Comparison of ENCODE assay signal across 26 mouse cellular contexts in the genomic region with DNA sequence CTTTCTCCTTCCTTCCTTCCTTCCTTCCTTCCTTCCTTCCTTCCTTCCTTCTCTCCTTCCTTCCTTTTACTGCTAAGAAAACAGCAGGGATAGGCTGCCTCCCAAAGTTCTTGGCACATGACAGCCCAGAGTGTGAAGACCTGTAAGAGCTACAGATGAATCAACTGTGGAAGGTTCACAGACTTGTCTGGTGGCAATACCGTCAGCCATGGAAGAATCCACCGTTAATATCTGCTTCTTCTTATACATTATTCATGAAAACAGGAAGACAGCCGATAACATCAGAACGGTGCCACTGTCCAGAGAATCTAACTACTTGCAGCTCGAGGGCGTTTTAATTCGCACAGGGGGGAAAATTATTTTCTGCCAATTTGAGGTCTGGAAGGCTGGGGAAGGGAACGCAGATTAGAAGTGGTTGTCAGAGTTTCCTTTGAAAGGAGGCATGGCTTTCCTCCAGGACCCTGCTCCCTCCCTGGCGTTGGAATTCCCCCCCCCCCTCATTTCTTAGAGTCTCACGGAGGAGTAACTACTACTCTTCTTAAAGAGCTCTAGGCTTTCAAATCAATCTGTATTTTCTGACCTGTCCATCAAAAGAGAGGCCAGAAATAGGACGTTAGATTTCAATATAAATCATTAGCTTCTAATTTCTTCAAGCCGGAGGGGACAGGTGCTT. TPM values are rescaled to one million over a fixed set of nuclear protein-coding genes. Genes with fewer than 3 reads are reported as not detected.
DNase-seq lines count a peak whose midpoint lies in the region; ATAC-seq and TF ChIP-seq lines count a peak whose summit lies in the region.
"Had no signal": no experiment of that assay in that cellular context is flagged by ENCODE, and none has a peak within 500 bp of the region (broad histone marks: within the 10 kb centered on the region; RNA-seq: fewer than 3 reads in every experiment).

No protein-coding gene starts in this region.

- H3K27ac ChIP-seq in forebrain, embryonic 15.5 days (replicated peaks): no peak overlapping the region
- no peak overlapping the region; the same call in 1 of the 2 replicates for H3K27ac ChIP-seq in forebrain, embryonic 12.5 days
- H3K27ac ChIP-seq in midbrain, embryonic 12.5 days (replicated peaks): 0 out of 2 replicates have a peak overlapping the region, but pooled peaks have one; percentile 30
- no peak overlapping the region for H3K27ac ChIP-seq in midbrain, embryonic 11.5 days (ENCODE audit: low read depth, low read length)
- no peak overlapping the region for H3K27ac ChIP-seq in hindbrain, embryonic 14.5 days
- H3K27ac ChIP-seq in midbrain, postnatal 0 days (ENCODE audit: low read depth, low read length): 0 out of 2 replicates have a peak overlapping the region, but pooled peaks have one; percentile 43

- H3K9ac ChIP-seq in forebrain, embryonic 15.5 days (replicated peaks): no peak overlapping the region
- no peak overlapping the region for H3K9ac ChIP-seq in forebrain, embryonic 12.5 days
- H3K9ac ChIP-seq in midbrain, embryonic 12.5 days (replicated peaks): no peak overlapping the region
- no peak overlapping the region for H3K9ac ChIP-seq in midbrain, embryonic 11.5 days (ENCODE audit: low read length)
- no peak overlapping the region for H3K9ac ChIP-seq in hindbrain, embryonic 14.5 days
- no peak overlapping the region for H3K9ac ChIP-seq in midbrain, postnatal 0 days (replicated peaks; ENCODE audit: low read length, poor library complexity, severe bottlenecking)
- H3K9ac ChIP-seq: liver, postnatal 0 days had no signal

- H3K4me2 ChIP-seq in forebrain, embryonic 15.5 days (replicated peaks): peak overlapping the region; percentile 5; the same call in 1 of the 2 replicates
- no peak overlapping the region for H3K4me2 ChIP-seq in forebrain, embryonic 12.5 days
- H3K4me2 ChIP-seq in midbrain, embryonic 12.5 days (replicated peaks): peak overlapping the region; percentile 28; the same call in 1 of the 2 replicates
- no peak overlapping the region for H3K4me2 ChIP-seq in midbrain, embryonic 11.5 days
- H3K4me2 ChIP-seq in hindbrain, embryonic 14.5 days (replicated peaks): peak overlapping the region; percentile 33; the same call in 1 of the 2 replicates
- peak overlapping the region; percentile 15; the same call in 1 of the 2 replicates for H3K4me2 ChIP-seq in midbrain, postnatal 0 days (ENCODE audit: low read depth, low read length, poor library complexity, severe bottlenecking)

- no peaks in the 10 kb centered on the region for H3K9me3 ChIP-seq in forebrain, embryonic 15.5 days
- 0 out of 2 replicates have a peak, but pooled peaks cover 2% of the 10 kb centered on the region for H3K9me3 ChIP-seq in forebrain, embryonic 12.5 days
- 0 out of 2 replicates have a peak, but pooled peaks cover 5% of the 10 kb centered on the region for H3K9me3 ChIP-seq in midbrain, embryonic 12.5 days
- no peaks in the 10 kb centered on the region for H3K9me3 ChIP-seq in midbrain, embryonic 11.5 days (ENCODE audit: control insufficient read depth, low read length)
- no peaks in the 10 kb centered on the region for H3K9me3 ChIP-seq in hindbrain, embryonic 14.5 days (ENCODE audit: control insufficient read depth, low read length)
- H3K9me3 ChIP-seq in midbrain, postnatal 0 days (ENCODE audit: low read length): no peaks in the 10 kb centered on the region

- H3K4me1 ChIP-seq in forebrain, embryonic 15.5 days: peaks cover 27% of the 10 kb centered on the region
- peaks cover 27% of the 10 kb centered on the region for H3K4me1 ChIP-seq in forebrain, embryonic 12.5 days
- peaks cover 21% of the 10 kb centered on the region for H3K4me1 ChIP-seq in midbrain, embryonic 12.5 days
- peaks cover 6% of the 10 kb centered on the region for H3K4me1 ChIP-seq in midbrain, embryonic 11.5 days (ENCODE audit: control insufficient read depth, insufficient read depth, low read length)
- peaks cover 12% of the 10 kb centered on the region for H3K4me1 ChIP-seq in hindbrain, embryonic 14.5 days (replicated peaks; ENCODE audit: control insufficient read depth, insufficient read depth, low read length)
- peaks cover 12% of the 10 kb centered on the region; the same call in 1 of the 2 replicates for H3K4me1 ChIP-seq in midbrain, postnatal 0 days (ENCODE audit: insufficient read depth, low read length)

- DNase-seq in midbrain, embryonic 11.5 days (ENCODE audit: low spot score, missing footprints): no peak
- no peak for DNase-seq in hindbrain, embryonic 14.5 days (ENCODE audit: low spot score)
- DNase-seq in midbrain, postnatal 0 days (ENCODE audit: low spot score): peak; percentile 33
- DNase-seq in embryo, embryonic 10.5 days (ENCODE audit: low spot score): no peak
- DNase-seq: adrenal gland, postnatal 14 days; cerebellum, adult 11-12 months; cerebellum, postnatal 14 days; embryo, embryonic 11 days; gastrocnemius, postnatal 14 days; heart, adult 18-20 months; heart, postnatal 10 days; kidney, adult 8-10 months; kidney, postnatal 14 days; liver, postnatal 0 days; retina, postnatal 1 day; right cerebral cortex, postnatal 4 days; thymus, postnatal 25 days had no signal

- WGBS in forebrain, embryonic 15.5 days: 9% methylated on average over 12 of the region's 12 CpGs
- WGBS in forebrain, embryonic 12.5 days: 37% methylated on average over 12 of the region's 12 CpGs
- 37% methylated on average over 12 of the region's 12 CpGs for WGBS in midbrain, embryonic 12.5 days
- WGBS in midbrain, embryonic 11.5 days: 52% methylated on average over 12 of the region's 12 CpGs
- 16% methylated on average over 12 of the region's 12 CpGs for WGBS in hindbrain, embryonic 14.5 days
- 7% methylated on average over 12 of the region's 12 CpGs for WGBS in midbrain, postnatal 0 days

- no peaks in the 10 kb centered on the region for H3K27me3 ChIP-seq in forebrain, embryonic 15.5 days
- no peaks in the 10 kb centered on the region for H3K27me3 ChIP-seq in forebrain, embryonic 12.5 days
- no peaks in the 10 kb centered on the region for H3K27me3 ChIP-seq in midbrain, embryonic 12.5 days
- no peaks in the 10 kb centered on the region for H3K27me3 ChIP-seq in midbrain, embryonic 11.5 days (ENCODE audit: control insufficient read depth, insufficient read depth, low read length)
- no peaks in the 10 kb centered on the region for H3K27me3 ChIP-seq in hindbrain, embryonic 14.5 days (ENCODE audit: control insufficient read depth, insufficient read depth, low read length)
- no peaks in the 10 kb centered on the region for H3K27me3 ChIP-seq in midbrain, postnatal 0 days (ENCODE audit: insufficient read depth, low read length)
- H3K27me3 ChIP-seq: CH12.LX had no signal

- H3K36me3 ChIP-seq in forebrain, embryonic 15.5 days: no peaks in the 10 kb centered on the region
- H3K36me3 ChIP-seq in forebrain, embryonic 12.5 days (replicated peaks): no peaks in the 10 kb centered on the region
- H3K36me3 ChIP-seq in midbrain, embryonic 12.5 days: no peaks in the 10 kb centered on the region
- H3K36me3 ChIP-seq in midbrain, embryonic 11.5 days (ENCODE audit: control insufficient read depth, insufficient read depth, low read length): no peaks in the 10 kb centered on the region
- H3K36me3 ChIP-seq in hindbrain, embryonic 14.5 days (replicated peaks; ENCODE audit: control insufficient read depth, insufficient read depth): no peaks in the 10 kb centered on the region
- no peaks in the 10 kb centered on the region for H3K36me3 ChIP-seq in midbrain, postnatal 0 days (ENCODE audit: insufficient read depth, low read length)

- no peak for TF ChIP-seq CTCF in midbrain, postnatal 0 days (IDR thresholded peaks at IDR 0.05)

- no peak overlapping the region for H3K4me3 ChIP-seq in forebrain, embryonic 15.5 days
- no peak overlapping the region for H3K4me3 ChIP-seq in forebrain, embryonic 12.5 days (replicated peaks)
- no peak overlapping the region for H3K4me3 ChIP-seq in midbrain, embryonic 12.5 days
- H3K4me3 ChIP-seq in midbrain, embryonic 11.5 days (ENCODE audit: low read depth, low read length): no peak overlapping the region
- no peak overlapping the region for H3K4me3 ChIP-seq in hindbrain, embryonic 14.5 days (replicated peaks; ENCODE audit: low read length)
- no peak overlapping the region for H3K4me3 ChIP-seq in midbrain, postnatal 0 days (ENCODE audit: low read depth, low read length)
- H3K4me3 ChIP-seq: erythroblast, embryonic 14.5 days; megakaryocyte, embryonic 14.5 days; myocyte had no signal

- no peak; the same call in 1 of the 2 replicates for ATAC-seq in forebrain, embryonic 15.5 days (replicated peaks)
- ATAC-seq in forebrain, embryonic 12.5 days (ENCODE audit: low FRiP score): no peak
- no peak for ATAC-seq in midbrain, embryonic 12.5 days (ENCODE audit: low FRiP score, low read depth)
- ATAC-seq in midbrain, embryonic 11.5 days (ENCODE audit: low FRiP score): no peak
- ATAC-seq in hindbrain, embryonic 14.5 days (ENCODE audit: low FRiP score): no peak; the same call in 1 of the 2 replicates
- ATAC-seq in midbrain, postnatal 0 days (ENCODE audit: low FRiP score): 0 out of 2 replicates have a peak, but pooled peaks have one; percentile 29
- no peak for ATAC-seq in cerebellum, adult (ENCODE audit: insufficient number of reproducible peaks, low FRiP score, low TSS enrichment)
- ATAC-seq: inflammation-experienced regulatory T-cells, adult 6 months; liver, postnatal 0 days had no signal

RNA-seq across cellular contexts. Expression of gene Plxnc1, which starts 37.0 kb away (rescaled TPM):
- polyA plus RNA-seq in forebrain, embryonic 15.5 days (2015; fragmentation: Nextera tagmentation; extraction: Ambion mirVana): 11.2 and 11.9 TPM in 2 replicates
- 7.3 and 8.8 TPM in 2 replicates for polyA plus RNA-seq in forebrain, embryonic 12.5 days (2016; fragmentation: Nextera tagmentation; extraction: Ambion mirVana)
- 6.8 and 7.0 TPM in 2 replicates for polyA plus RNA-seq in midbrain, embryonic 12.5 days (2016; fragmentation: Nextera tagmentation; extraction: Ambion mirVana)
- 5.3 and 6.3 TPM in 2 replicates for polyA plus RNA-seq in midbrain, embryonic 11.5 days (2014; fragmentation: Nextera tagmentation; extraction: Ambion mirVana)
- 15.5 and 16.3 TPM in 2 replicates for polyA plus RNA-seq in hindbrain, embryonic 14.5 days (2014; fragmentation: Nextera tagmentation; extraction: Ambion mirVana)
- 78.5 and 79.5 TPM in 2 replicates for total RNA-seq in midbrain, postnatal 0 days (2014; rRNA removed)
- 11.2 and 12.9 TPM in 2 replicates for polyA plus RNA-seq in midbrain, postnatal 0 days (2015; fragmentation: Nextera tagmentation; extraction: Ambion mirVana)
- polyA plus RNA-seq: myocyte had no signal

Comparison
In these comparisons a context has a peak if more than half of its experiments do, and no peak if none do; other contexts are left out.
1. H3K27ac ChIP-seq: peak in midbrain, embryonic 12.5 days (single experiment) and midbrain, postnatal 0 days (single experiment); none in forebrain, embryonic 15.5 days (single experiment), forebrain, embryonic 12.5 days (single experiment), midbrain, embryonic 11.5 days (single experiment) and hindbrain, embryonic 14.5 days (single experiment).
2. H3K4me2 ChIP-seq: peak in forebrain, embryonic 15.5 days (single experiment), midbrain, embryonic 12.5 days (single experiment), hindbrain, embryonic 14.5 days (single experiment) and midbrain, postnatal 0 days (single experiment); none in forebrain, embryonic 12.5 days (single experiment) and midbrain, embryonic 11.5 days (single experiment).